Mouse (Mus musculus): ENCODE data around the gene Senp8.

DNA sequence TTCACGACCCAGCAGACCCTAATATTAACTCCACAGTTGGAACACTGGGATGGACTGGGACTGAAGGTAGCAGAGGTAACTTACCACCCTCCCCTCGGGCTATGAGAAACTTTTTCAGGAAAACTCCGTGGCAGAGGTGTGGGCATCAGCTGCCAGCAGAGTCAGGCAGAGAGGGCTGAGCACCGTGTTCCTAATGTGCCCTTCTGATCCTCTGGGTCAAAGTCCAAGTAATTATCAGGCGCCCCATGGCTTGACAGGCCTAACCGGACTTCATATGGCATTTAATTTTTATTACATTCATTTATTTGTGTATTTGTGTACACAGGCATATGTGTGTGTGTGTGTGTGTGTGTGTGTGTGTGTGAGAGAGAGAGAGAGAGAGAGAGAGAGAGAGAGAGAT is 47.4 kb downstream of the Senp8 start:
- TF ChIP-seq GATA1 (IDR thresholded peaks at IDR 0.05; ENCODE audit: borderline replicate concordance, low read length) (no peak), FLI1 (IDR thresholded peaks at IDR 0.05; ENCODE audit: low read length) (no peak)
